Mouse (Mus musculus) intestine, embryonic 16.5 days (tissue): ENCODE results near the gene Ttc39b. TPM values are rescaled to one million over a fixed set of nuclear protein-coding genes. Genes with fewer than 3 reads are reported as not detected.

Experiments
- ATAC-seq: fragments of 200-750 bp; cut with Nextera tagmentation; 2 replicates; pipeline ENCODE4 v1.8.0; 2017; ENCODE audit warnings: moderate TSS enrichment, moderate library complexity
- H3K27ac ChIP-seq: fragments of 300-500 bp; sonication (generic); 2 replicates; pipeline ENCODE4 v1.5.1; 2014; ENCODE audit warnings: mild to moderate bottlenecking, low read length
- H3K27me3 ChIP-seq: fragments of 300-500 bp; sonication (generic); replicated peaks from 2 replicates; pipeline ENCODE4 v1.6.1; 2014; ENCODE audit warnings: low read length, control low read depth, mixed read lengths; ENCODE audit not compliant: control insufficient read depth, insufficient read depth
- H3K36me3 ChIP-seq: fragments of 300-500 bp; sonication (generic); 2 replicates; pipeline ENCODE4 v1.6.1; 2014; ENCODE audit warnings: low read length, control low read depth; ENCODE audit not compliant: control insufficient read depth, insufficient read depth
- H3K4me1 ChIP-seq: fragments of 300-500 bp; sonication (generic); 2 replicates; pipeline ENCODE4 v1.6.1; 2014; ENCODE audit warnings: low read length, control low read depth, mixed read lengths; ENCODE audit not compliant: control insufficient read depth, insufficient read depth
- H3K4me2 ChIP-seq: fragments of 300-500 bp; sonication (generic); 2 replicates; pipeline ENCODE4 v1.6.1; 2014; ENCODE audit warnings: low read depth, low read length, control low read depth
- H3K4me3 ChIP-seq: fragments of 300-500 bp; sonication (generic); 2 replicates; pipeline ENCODE4 v1.5.1; 2014; ENCODE audit warnings: mild to moderate bottlenecking, low read length
- H3K9ac ChIP-seq: fragments of 300-500 bp; sonication (generic); 2 replicates; pipeline ENCODE4 v1.6.1; 2014; ENCODE audit warnings: low read depth, low read length
- H3K9me3 ChIP-seq: fragments of 300-500 bp; sonication (generic); 2 replicates; pipeline ENCODE4 v1.6.1; 2016; ENCODE audit warnings: low read length, control low read depth; ENCODE audit not compliant: control insufficient read depth
- WGBS: fragments of 180-500 bp; shearing (Covaris S2); extraction: QIAGEN DNeasy Blood & Tissue Kit; methylation state at CpG from one replicate; pipeline ENCODE4 v1.1.7; 2014; 5-methylcytosine and 5-hydroxymethylcytosine counted together
- polyA plus RNA-seq: library from polyadenylated mRNA; unstranded; fragments of >200 nt; fragmentation: Nextera tagmentation; extraction: Ambion mirVana; gene quantifications from 2 replicates; pipeline ENCODE4 v1.2.1, GENCODE M21; 2015

The Ttc39b gene
- polyA plus RNA-seq, 1 experiment from 2014 or later, result 2.4 TPM

- 82% methylated on average over 8 of the region's 8 CpGs for WGBS
- Histone ChIP-seq H3K4me2 (no peak overlapping the region), H3K36me3 (no peaks in the 10 kb centered on the region), H3K27ac (no peak overlapping the region), H3K9me3 (no peaks in the 10 kb centered on the region), H3K4me3 (no peak overlapping the region), H3K9ac (no peak overlapping the region), H3K27me3 (no peaks in the 10 kb centered on the region), H3K4me1 (peaks cover 12% of the 10 kb centered on the region; the same call in 1 of the 2 replicates)
- ATAC-seq, result no peak
Observed at GRCm38 (mm10) chr4:83311481-83311880, 12.6 kb downstream of the Ttc39b start.

- Histone ChIP-seq H3K27me3 (no peaks in the 10 kb centered on the region), H3K4me3 (no peak overlapping the region), H3K4me2 (no peak overlapping the region), H3K9me3 (no peaks in the 10 kb centered on the region), H3K4me1 (peaks cover 12% of the 10 kb centered on the region; the same call in 1 of the 2 replicates), H3K27ac (no peak overlapping the region), H3K9ac (no peak overlapping the region), H3K36me3 (no peaks in the 10 kb centered on the region)
- 51% methylated on average over 10 of the region's 10 CpGs for WGBS
- ATAC-seq, result peak; percentile 63
Observed at GRCm38 (mm10) chr4:83310990-83311389, 13.1 kb downstream of the Ttc39b start.

- Histone ChIP-seq H3K4me3 (no peak overlapping the region), H3K27me3 (no peaks in the 10 kb centered on the region), H3K4me2 (no peak overlapping the region), H3K4me1 (peaks cover 4% of the 10 kb centered on the region; the same call in 1 of the 2 replicates), H3K36me3 (no peaks in the 10 kb centered on the region), H3K27ac (no peak overlapping the region), H3K9ac (no peak overlapping the region), H3K9me3 (no peaks in the 10 kb centered on the region)
- WGBS, result 82% methylated on average over 3 of the region's 3 CpGs
- no peak for ATAC-seq
Observed at GRCm38 (mm10) chr4:83308914-83309313, 15.1 kb downstream of the Ttc39b start.

- Histone ChIP-seq H3K36me3 (no peaks in the 10 kb centered on the region), H3K4me1 (peaks cover 4% of the 10 kb centered on the region; the same call in 1 of the 2 replicates), H3K4me2 (no peak overlapping the region), H3K4me3 (no peak overlapping the region), H3K27me3 (no peaks in the 10 kb centered on the region), H3K9ac (no peak overlapping the region), H3K9me3 (no peaks in the 10 kb centered on the region), H3K27ac (0 out of 2 replicates have a peak overlapping the region, but pooled peaks have one; percentile 0)
- no peak for ATAC-seq
- WGBS, result 61% methylated on average over 12 of the region's 12 CpGs
Observed at GRCm38 (mm10) chr4:83307686-83308469, 16.2 kb downstream of the Ttc39b start.

GRCm38 (mm10) chr4:83306879-83307278 lies 17.2 kb downstream of the Ttc39b start:
- Histone ChIP-seq H3K9ac (no peak overlapping the region), H3K9me3 (no peaks in the 10 kb centered on the region), H3K4me1 (peaks cover 4% of the 10 kb centered on the region; the same call in 1 of the 2 replicates), H3K27me3 (no peaks in the 10 kb centered on the region), H3K4me3 (no peak overlapping the region), H3K36me3 (no peaks in the 10 kb centered on the region), H3K4me2 (no peak overlapping the region), H3K27ac (no peak overlapping the region)
- WGBS, result 80% methylated on average over 7 of the region's 7 CpGs
- no peak for ATAC-seq

- no peak overlapping the region for H3K9ac ChIP-seq
- H3K4me2 ChIP-seq, result no peak overlapping the region
- H3K36me3 ChIP-seq, result no peaks in the 10 kb centered on the region
- no peak overlapping the region for H3K4me3 ChIP-seq
- peaks cover 4% of the 10 kb centered on the region; the same call in 1 of the 2 replicates for H3K4me1 ChIP-seq
- no peak overlapping the region for H3K27ac ChIP-seq
- 80% methylated on average over 2 of the region's 2 CpGs for WGBS
- H3K27me3 ChIP-seq, result no peaks in the 10 kb centered on the region
- H3K9me3 ChIP-seq, result no peaks in the 10 kb centered on the region
- no peak for ATAC-seq
Observed at GRCm38 (mm10) chr4:83305099-83305498, 19.0 kb downstream of the Ttc39b start.

- Histone ChIP-seq H3K4me2 (peak overlapping the region; percentile 4; the same call in 1 of the 2 replicates), H3K27me3 (no peaks in the 10 kb centered on the region), H3K4me1 (peaks cover 3% of the 10 kb centered on the region; the same call in 1 of the 2 replicates), H3K9ac (no peak overlapping the region), H3K36me3 (no peaks in the 10 kb centered on the region), H3K9me3 (no peaks in the 10 kb centered on the region), H3K4me3 (no peak overlapping the region), H3K27ac (no peak overlapping the region)
- WGBS, result 36% methylated on average over 13 of the region's 13 CpGs
- ATAC-seq, result peak; percentile 68
Observed at GRCm38 (mm10) chr4:83302887-83303827, 20.9 kb downstream of the Ttc39b start.

GRCm38 (mm10) chr4:83302123-83302737 lies 21.8 kb downstream of the Ttc39b start:
- no peak for ATAC-seq
- no peak overlapping the region for H3K27ac ChIP-seq
- no peak overlapping the region for H3K4me3 ChIP-seq
- H3K9me3 ChIP-seq, result no peaks in the 10 kb centered on the region
- H3K4me1 ChIP-seq, result no peaks in the 10 kb centered on the region
- no peak overlapping the region for H3K9ac ChIP-seq
- 91% methylated on average over 16 of the region's 16 CpGs for WGBS
- no peak overlapping the region for H3K4me2 ChIP-seq
- H3K36me3 ChIP-seq, result no peaks in the 10 kb centered on the region
- H3K27me3 ChIP-seq, result no peaks in the 10 kb centered on the region

- Histone ChIP-seq H3K4me1 (no peaks in the 10 kb centered on the region), H3K9ac (no peak overlapping the region), H3K4me3 (no peak overlapping the region), H3K9me3 (no peaks in the 10 kb centered on the region), H3K27me3 (no peaks in the 10 kb centered on the region), H3K4me2 (no peak overlapping the region), H3K36me3 (no peaks in the 10 kb centered on the region), H3K27ac (no peak overlapping the region)
- WGBS, result 98% methylated on average over 1 of the region's 1 CpGs
- ATAC-seq, result no peak
Observed at GRCm38 (mm10) chr4:83301713-83302112, 22.3 kb downstream of the Ttc39b start.
